Mouse (Mus musculus): ENCODE results near the gene Dock8.

- TF ChIP-seq POLR2A (IDR thresholded peaks at IDR 0.05; ENCODE audit: low read depth, low read length) (no peak), CTCF (conservative IDR thresholded peaks at IDR 0.05; ENCODE audit: insufficient read depth, insufficient read length, low read depth, low read length) (no peak)
These were observed 138.8 kb downstream of the Dock8 start for GRCm38 (mm10) chr19:25137907-25138820.
